Comparison of ENCODE assay signal across 8 mouse cellular contexts in genomic region chr2:84679016-84679415, GRCm38 (mm10). TPM values are rescaled to one million over a fixed set of nuclear protein-coding genes. Genes with fewer than 3 reads are reported as not detected.
DNase-seq lines count a peak whose midpoint lies in the region; ATAC-seq and TF ChIP-seq lines count a peak whose summit lies in the region.

Gene Tmx2, minus strand, starts transcription at chr2:84679140.

- no peaks in the 10 kb centered on the region for H3K9me3 ChIP-seq in ES-E14 (ENCODE audit: control insufficient read depth, insufficient read depth, low read depth, low read length)
- no peaks in the 10 kb centered on the region for H3K9me3 ChIP-seq in forebrain, embryonic 10.5 days
- no peaks in the 10 kb centered on the region for H3K9me3 ChIP-seq in limb, embryonic 12.5 days
- no peaks in the 10 kb centered on the region for H3K9me3 ChIP-seq in neural tube, embryonic 14.5 days (ENCODE audit: control insufficient read depth, low read length)

- peaks cover 2 to 5% of the 10 kb centered on the region in 2 experiments; a peak in 2 of 4 replicates for H3K4me1 ChIP-seq in ES-E14 (ENCODE audit: control insufficient read depth in 2 of 2, insufficient read depth in 2 of 2, low read length in 2 of 2, poor library complexity in 1 of 2)
- H3K4me1 ChIP-seq in forebrain, embryonic 10.5 days, result peaks cover 24% of the 10 kb centered on the region
- peaks cover 14% of the 10 kb centered on the region for H3K4me1 ChIP-seq in limb, embryonic 12.5 days (replicated peaks)
- H3K4me1 ChIP-seq in neural tube, embryonic 14.5 days (ENCODE audit: control insufficient read depth, insufficient read depth, low read length), result peaks cover 20% of the 10 kb centered on the region

- 18% methylated on average over 8 of the region's 8 CpGs for WGBS in forebrain, embryonic 10.5 days
- 17% methylated on average over 8 of the region's 8 CpGs for WGBS in limb, embryonic 12.5 days
- 22% methylated on average over 8 of the region's 8 CpGs for WGBS in neural tube, embryonic 14.5 days

- H3K4me3 ChIP-seq in ES-E14 (ENCODE audit: insufficient read depth in 1 of 2, low read depth in 1 of 2, low read length in 2 of 2, poor library complexity in 1 of 2, severe bottlenecking in 1 of 2), result peak within 1 kb of the TSS; percentile 93 to 96
- H3K4me3 ChIP-seq in forebrain, embryonic 10.5 days, result peak within 1 kb of the TSS; percentile 75
- H3K4me3 ChIP-seq in limb, embryonic 12.5 days (replicated peaks), result peak within 1 kb of the TSS; percentile 79
- peak within 1 kb of the TSS; percentile 98 for H3K4me3 ChIP-seq in neural tube, embryonic 14.5 days (ENCODE audit: low read depth, low read length)

- peak within 1 kb of the TSS; percentile 86 for H3K9ac ChIP-seq in ES-E14 (ENCODE audit: insufficient read depth, low read depth, low read length, poor library complexity, severe bottlenecking)
- H3K9ac ChIP-seq in limb, embryonic 12.5 days (replicated peaks), result peak within 1 kb of the TSS; percentile 66
- peak within 1 kb of the TSS; percentile 74 for H3K9ac ChIP-seq in neural tube, embryonic 14.5 days (replicated peaks; ENCODE audit: low read depth, low read length)

- peak within 1 kb of the TSS; percentile 73; the same call in 1 of the 2 replicates for H3K27ac ChIP-seq in ES-E14 (ENCODE audit: insufficient read depth, low read depth, low read length, poor library complexity, severe bottlenecking)
- H3K27ac ChIP-seq in forebrain, embryonic 10.5 days, result peak within 1 kb of the TSS; percentile 86
- peak within 1 kb of the TSS; percentile 57; the same call in 1 of the 2 replicates for H3K27ac ChIP-seq in limb, embryonic 12.5 days
- peak within 1 kb of the TSS; percentile 55 for H3K27ac ChIP-seq in neural tube, embryonic 14.5 days (ENCODE audit: low read depth, low read length)

- in situ Hi-C loops in ES-E14 (cut with MboI; ENCODE audit: low sequenced_read_pairs in 2 of 2, unreplicated experiment in 2 of 2), result no loop called here

- DNase-seq in heart, adult 11 months, result peak; percentile 52
- DNase-seq in heart, adult 9 months (ENCODE audit: low spot score in 2 of 2), result no peak
- DNase-seq in ES-E14 (ENCODE audit: low read depth, low spot score), result no peak
- no peak for DNase-seq in forebrain, embryonic 10.5 days (ENCODE audit: extremely low spot score, low spot score)
- no peak for DNase-seq in heart, postnatal 25 days (ENCODE audit: low spot score)
- no peak for DNase-seq in kidney, postnatal 25 days

- H3K27me3 ChIP-seq in forebrain, embryonic 10.5 days (ENCODE audit: poor library complexity, severe bottlenecking), result no peaks in the 10 kb centered on the region
- no peaks in the 10 kb centered on the region for H3K27me3 ChIP-seq in limb, embryonic 12.5 days
- H3K27me3 ChIP-seq in neural tube, embryonic 14.5 days (ENCODE audit: control insufficient read depth, insufficient read depth, low read length), result no peaks in the 10 kb centered on the region

- intact Hi-C loops in heart, postnatal 25 days (cut with DNase I), result loop anchor here (5.0 kb wide), 1 partner anchor 33 kb away; no protein-coding TSS in a partner anchor

- ATAC-seq in limb, embryonic 12.5 days (ENCODE audit: insufficient number of reproducible peaks, insufficient read depth, low FRiP score, low TSS enrichment, low read depth), result no peak
- no peak for ATAC-seq in neural tube, embryonic 14.5 days (ENCODE audit: low read depth)

- peak within 1 kb of the TSS; percentile 85 for H3K4me2 ChIP-seq in limb, embryonic 12.5 days
- H3K4me2 ChIP-seq in neural tube, embryonic 14.5 days (ENCODE audit: low read depth, low read length), result peak within 1 kb of the TSS; percentile 82

- peaks cover 15% of the 10 kb centered on the region for H3K36me3 ChIP-seq in ES-E14 (ENCODE audit: control insufficient read depth, insufficient read depth, low read length, poor library complexity, severe bottlenecking)
- H3K36me3 ChIP-seq in forebrain, embryonic 10.5 days (replicated peaks), result peaks cover 63% of the 10 kb centered on the region
- peaks cover 44% of the 10 kb centered on the region for H3K36me3 ChIP-seq in limb, embryonic 12.5 days
- H3K36me3 ChIP-seq in neural tube, embryonic 14.5 days (ENCODE audit: control insufficient read depth, insufficient read depth, low read length), result peaks cover 13% of the 10 kb centered on the region; the same call in 1 of the 2 replicates

TF ChIP-seq in ES-E14, 5 proteins besides CTCF, POLR2A, EP300 and RAD21:
- no peak for TF ChIP-seq ZNF384 (IDR thresholded peaks at IDR 0.05; ENCODE audit: low read depth, low read length)
- TF ChIP-seq MAFK (IDR thresholded peaks at IDR 0.05; ENCODE audit: insufficient read depth, low read depth, low read length), result no peak
- TF ChIP-seq CHD2 (IDR thresholded peaks at IDR 0.05; ENCODE audit: low read depth, low read length), result no peak
- no peak for TF ChIP-seq ZC3H11A (IDR thresholded peaks at IDR 0.05; ENCODE audit: borderline replicate concordance, low read depth, low read length)
- TF ChIP-seq HCFC1 (IDR thresholded peaks at IDR 0.05; ENCODE audit: borderline replicate concordance, insufficient read depth, low read length), result no peak

RNA-seq across cellular contexts. Expression of gene Tmx2, which starts in this region (rescaled TPM):
- 160 and 193 TPM in 2 replicates for total RNA-seq in ES-E14 (2012; rRNA removed)
- 174 and 184 TPM in 2 replicates for polyA plus RNA-seq in forebrain, embryonic 10.5 days (2016; fragmentation: Nextera tagmentation; extraction: Ambion mirVana)
- total RNA-seq in heart, postnatal 25 days (2021), result 100 to 1,000 TPM; 116 to 127 TPM
- polyA plus RNA-seq in limb, embryonic 12.5 days (2016; fragmentation: Nextera tagmentation; extraction: Ambion mirVana), result 115 and 118 TPM in 2 replicates
- 311 and 342 TPM in 2 replicates for polyA plus RNA-seq in neural tube, embryonic 14.5 days (2014; fragmentation: Nextera tagmentation; extraction: Ambion mirVana)
